Mouse (Mus musculus) hindbrain, embryonic 14.5 days (tissue): ENCODE data around the gene Slit1. TPM values are rescaled to one million over a fixed set of nuclear protein-coding genes. Genes with fewer than 3 reads are reported as not detected.

Source experiments
- ATAC-seq: fragments of 200-750 bp; cut with Nextera tagmentation; 2 replicates; pipeline ENCODE4 v1.8.0; 2017; ENCODE audit warnings: moderate number of reproducible peaks, mild to moderate bottlenecking, moderate TSS enrichment, moderate library complexity; ENCODE audit not compliant: low FRiP score
- DNase-seq: peaks from one replicate; pipeline ENCODE4 v3.0.0-alpha.2; 2015; ENCODE audit warnings: low spot score
- H3K27ac ChIP-seq: fragments of 300-500 bp; sonication (generic); 2 replicates; pipeline ENCODE4 v1.5.1; 2014; ENCODE audit warnings: mild to moderate bottlenecking, moderate library complexity
- H3K27me3 ChIP-seq: fragments of 300-500 bp; sonication (generic); 2 replicates; pipeline ENCODE4 v1.6.1; 2014; ENCODE audit warnings: mild to moderate bottlenecking, low read length, mixed read lengths; ENCODE audit not compliant: control insufficient read depth, insufficient read depth
- H3K36me3 ChIP-seq: fragments of 300-500 bp; sonication (generic); replicated peaks from 2 replicates; pipeline ENCODE4 v1.6.1; 2014; ENCODE audit not compliant: control insufficient read depth, insufficient read depth
- H3K4me1 ChIP-seq: fragments of 300-500 bp; sonication (generic); replicated peaks from 2 replicates; pipeline ENCODE4 v1.6.1; 2014; ENCODE audit warnings: antibody characterized with exemption, low read length, mixed read lengths; ENCODE audit not compliant: control insufficient read depth, insufficient read depth
- H3K4me2 ChIP-seq: fragments of 300-500 bp; sonication (generic); replicated peaks from 2 replicates; pipeline ENCODE4 v1.6.1; 2014; ENCODE audit warnings: mild to moderate bottlenecking, moderate library complexity
- H3K4me3 ChIP-seq: fragments of 300-500 bp; sonication (generic); replicated peaks from 2 replicates; pipeline ENCODE4 v1.5.1; 2014; ENCODE audit warnings: mild to moderate bottlenecking, low read length
- H3K9ac ChIP-seq: fragments of 300-500 bp; sonication (generic); 2 replicates; pipeline ENCODE4 v1.6.1; 2014
- H3K9me3 ChIP-seq: fragments of 300-500 bp; sonication (generic); 2 replicates; pipeline ENCODE4 v1.6.1; 2016; ENCODE audit warnings: low read length; ENCODE audit not compliant: control insufficient read depth
- WGBS: fragments of 180-500 bp; shearing (Covaris S2); extraction: QIAGEN DNeasy Blood & Tissue Kit; methylation state at CpG from one replicate; pipeline ENCODE4 v1.1.7; 2014; 5-methylcytosine and 5-hydroxymethylcytosine counted together
- polyA plus RNA-seq: library from polyadenylated mRNA; unstranded; fragments of >200 nt; fragmentation: Nextera tagmentation; extraction: Ambion mirVana; gene quantifications from 2 replicates; pipeline ENCODE4 v1.2.1, GENCODE M21; 2014

The Slit1 gene
- polyA plus RNA-seq, 1 experiment from 2014 or later: 36.4 TPM

DNA sequence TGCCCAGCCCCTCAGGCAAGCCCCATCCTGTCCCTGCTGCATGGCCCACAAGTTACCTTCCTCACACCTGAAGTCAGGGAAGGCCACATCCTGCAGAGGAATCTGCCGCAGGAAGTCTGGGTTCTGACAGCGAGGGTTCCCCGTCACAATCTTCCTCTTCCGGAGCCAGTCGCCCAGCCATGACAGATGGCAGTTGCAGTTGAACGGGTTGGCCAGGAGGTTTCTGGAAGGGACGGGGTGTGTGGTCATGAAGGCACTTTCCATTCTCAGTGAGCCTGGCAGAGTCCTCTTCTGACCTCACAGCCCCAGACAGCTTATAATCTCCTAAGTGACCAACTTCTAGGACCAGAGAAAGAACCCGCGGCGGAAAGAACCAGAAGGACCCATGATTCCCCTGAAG is 109.4 kb downstream of the Slit1 start:
- Histone ChIP-seq H3K9ac (no peak overlapping the region), H3K4me2 (no peak overlapping the region), H3K27me3 (no peaks in the 10 kb centered on the region), H3K27ac (no peak overlapping the region), H3K4me1 (no peaks in the 10 kb centered on the region), H3K9me3 (no peaks in the 10 kb centered on the region), H3K36me3 (no peaks in the 10 kb centered on the region), H3K4me3 (no peak overlapping the region)
- WGBS: 82% methylated on average over 10 of the region's 10 CpGs
- ATAC-seq (no peak), DNase-seq (no peak)

DNA sequence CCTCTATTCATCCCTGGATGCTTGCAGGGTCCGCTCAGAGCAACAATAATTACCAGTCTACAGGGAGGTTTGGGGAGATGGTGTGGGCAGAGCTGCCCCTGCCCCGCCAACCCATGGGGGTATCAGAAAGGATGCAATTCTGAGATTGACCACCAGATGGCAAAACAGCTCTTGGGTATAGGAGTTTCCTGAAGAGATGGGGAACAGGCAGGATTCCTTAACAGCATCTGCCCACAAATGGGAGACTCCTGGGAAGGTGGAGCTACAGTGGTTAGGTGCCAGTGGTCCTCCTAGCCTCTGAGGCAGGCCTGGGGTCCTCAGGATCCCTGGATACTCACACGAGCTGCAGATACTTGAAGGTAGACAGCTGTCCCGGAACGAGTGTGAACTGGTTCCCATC is 113.9 kb downstream of the Slit1 start:
- Histone ChIP-seq H3K4me3 (no peak overlapping the region), H3K27ac (no peak overlapping the region), H3K4me2 (no peak overlapping the region), H3K27me3 (no peaks in the 10 kb centered on the region), H3K4me1 (no peaks in the 10 kb centered on the region), H3K9ac (no peak overlapping the region), H3K36me3 (peaks cover 16% of the 10 kb centered on the region), H3K9me3 (no peaks in the 10 kb centered on the region)
- 45% methylated on average over 5 of the region's 5 CpGs for WGBS
- ATAC-seq (0 out of 2 replicates have a peak, but pooled peaks have one; percentile 34), DNase-seq (peak; percentile 86)

DNA sequence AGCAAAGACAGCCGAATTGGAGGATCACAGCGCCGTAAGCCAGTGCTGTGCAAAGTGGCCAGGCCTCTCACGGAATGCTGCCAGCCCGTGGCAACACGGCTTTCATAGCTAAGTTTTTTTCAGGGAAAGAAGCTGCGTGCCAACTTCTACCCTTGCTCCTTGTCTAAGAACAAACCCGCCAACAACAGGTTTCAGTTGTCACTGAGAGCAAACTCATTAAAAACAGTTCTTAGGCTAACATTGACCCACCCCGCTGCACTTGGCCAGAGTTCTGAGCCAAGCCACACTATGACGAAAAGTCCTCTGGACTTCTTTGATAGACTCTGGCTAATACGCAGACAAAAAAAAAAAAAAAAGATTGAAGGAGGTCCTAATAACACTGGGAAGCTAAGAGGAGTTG is 114.5 kb downstream of the Slit1 start:
- no peak for DNase-seq

DNA sequence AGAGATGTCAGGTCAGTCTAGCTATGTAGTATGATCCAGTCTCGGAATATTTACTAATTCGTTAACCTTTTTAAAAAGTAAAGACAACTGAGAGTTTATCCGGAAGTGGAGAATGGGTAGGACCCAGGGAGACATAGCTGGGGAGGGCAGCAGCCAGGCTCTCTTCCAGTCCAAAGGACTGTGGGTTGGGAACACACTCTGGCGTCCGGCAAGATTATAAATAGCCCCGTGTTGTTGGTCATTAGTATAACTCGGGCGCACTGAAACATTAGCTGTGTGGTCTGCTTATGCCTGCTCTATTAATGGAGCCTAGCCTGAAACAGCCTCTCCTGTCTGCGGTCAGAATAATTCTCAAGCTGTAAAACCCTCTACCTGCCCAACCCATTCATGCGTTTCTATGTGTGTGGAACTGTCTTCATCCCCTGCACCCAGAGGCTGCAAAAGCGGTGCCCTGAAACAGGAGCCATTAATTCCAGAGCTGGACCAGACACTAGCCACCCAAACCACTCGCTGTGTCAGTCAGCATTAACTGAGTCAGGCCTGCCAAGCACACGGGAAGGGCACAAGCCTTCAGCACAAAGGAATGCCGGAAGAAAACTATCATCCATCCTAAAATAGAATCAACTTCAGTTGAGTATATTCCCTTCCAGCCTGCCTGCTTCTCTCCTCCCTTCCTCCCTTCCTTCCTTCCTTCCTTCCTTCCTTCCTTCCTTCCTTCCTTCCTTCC is 122.9 kb downstream of the Slit1 start:
- WGBS: 83% methylated on average over 14 of the region's 14 CpGs
- H3K4me2 ChIP-seq: no peak overlapping the region
- no peaks in the 10 kb centered on the region for H3K9me3 ChIP-seq
- H3K4me1 ChIP-seq: peaks cover 27% of the 10 kb centered on the region
- no peak overlapping the region for H3K27ac ChIP-seq
- DNase-seq: no peak
- H3K4me3 ChIP-seq: no peak overlapping the region
- no peak overlapping the region for H3K9ac ChIP-seq
- H3K27me3 ChIP-seq: no peaks in the 10 kb centered on the region
- ATAC-seq: no peak
- peaks cover 10% of the 10 kb centered on the region for H3K36me3 ChIP-seq

More for the DNA sequence above, 114.5 kb downstream of the Slit1 start:
- no peaks in the 10 kb centered on the region for H3K4me1 ChIP-seq
- no peak overlapping the region for H3K4me3 ChIP-seq
- no peak overlapping the region for H3K9ac ChIP-seq
- WGBS: 77% methylated on average over 11 of the region's 11 CpGs
- H3K27me3 ChIP-seq: no peaks in the 10 kb centered on the region
- ATAC-seq: no peak
- H3K27ac ChIP-seq: no peak overlapping the region
- H3K9me3 ChIP-seq: no peaks in the 10 kb centered on the region
- H3K4me2 ChIP-seq: no peak overlapping the region
- peaks cover 16% of the 10 kb centered on the region for H3K36me3 ChIP-seq

GRCm38 (mm10) chr19:41618771-41619385 is 124.6 kb downstream of the Slit1 start:
- H3K27ac ChIP-seq: peak overlapping the region; percentile 57; the same call in 1 of the 2 replicates
- no peak overlapping the region for H3K9ac ChIP-seq
- peak; percentile 26; the same call in 1 of the 2 replicates for ATAC-seq

GRCm38 (mm10) chr19:41618153-41618657 is 125.3 kb downstream of the Slit1 start:
- no peaks in the 10 kb centered on the region for H3K27me3 ChIP-seq
- peaks cover 46% of the 10 kb centered on the region for H3K4me1 ChIP-seq
- WGBS: 42% methylated on average over 6 of the region's 6 CpGs
- H3K36me3 ChIP-seq: 0 out of 2 replicates have a peak, but pooled peaks cover 3% of the 10 kb centered on the region
- H3K27ac ChIP-seq: peak overlapping the region; percentile 57; the same call in 1 of the 2 replicates
- H3K9me3 ChIP-seq: no peaks in the 10 kb centered on the region
- no peak overlapping the region for H3K9ac ChIP-seq
- H3K4me2 ChIP-seq: no peak overlapping the region
- ATAC-seq (peak; percentile 58), DNase-seq (peak; percentile 58)
- no peak overlapping the region for H3K4me3 ChIP-seq

More at GRCm38 (mm10) chr19:41618771-41619385, 124.6 kb downstream of the Slit1 start:
- no peak overlapping the region for H3K4me3 ChIP-seq
- no peaks in the 10 kb centered on the region for H3K27me3 ChIP-seq
- 0 out of 2 replicates have a peak, but pooled peaks cover 3% of the 10 kb centered on the region for H3K36me3 ChIP-seq
- peaks cover 41% of the 10 kb centered on the region for H3K4me1 ChIP-seq
- H3K4me2 ChIP-seq: no peak overlapping the region
- no peak for DNase-seq
- whole genome bisulfite sequencing: 43% methylated on average over 19 of the region's 19 CpGs
- no peaks in the 10 kb centered on the region for H3K9me3 ChIP-seq

DNA sequence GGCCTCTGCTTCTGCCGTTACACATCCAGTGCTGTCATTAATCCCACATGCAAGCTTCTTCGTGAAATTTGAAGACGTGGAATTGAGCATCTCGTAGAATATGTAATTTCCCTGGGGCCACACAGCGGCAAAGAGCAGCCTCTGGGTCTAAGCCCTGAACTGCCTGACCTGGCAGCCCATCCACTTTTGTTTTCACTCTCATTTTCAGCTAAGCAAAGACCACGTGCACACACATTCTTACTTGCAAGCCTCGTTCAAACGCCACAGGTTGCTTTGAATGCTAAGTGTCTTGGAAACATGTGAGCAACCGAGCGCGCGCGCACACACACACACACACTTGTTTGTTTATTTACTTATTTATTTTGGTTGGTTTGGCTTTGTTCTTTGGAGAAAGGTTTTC is 126.4 kb downstream of the Slit1 start:
- ATAC-seq: no peak
- Histone ChIP-seq H3K9me3 (no peaks in the 10 kb centered on the region), H3K27me3 (no peaks in the 10 kb centered on the region), H3K9ac (no peak overlapping the region), H3K36me3 (0 out of 2 replicates have a peak, but pooled peaks cover 3% of the 10 kb centered on the region), H3K4me1 (peaks cover 49% of the 10 kb centered on the region), H3K4me3 (no peak overlapping the region), H3K4me2 (no peak overlapping the region), H3K27ac (no peak overlapping the region)
- DNase-seq: no peak
- 66% methylated on average over 13 of the region's 13 CpGs for WGBS

- H3K27me3 ChIP-seq: no peaks in the 10 kb centered on the region
- H3K9me3 ChIP-seq: no peaks in the 10 kb centered on the region
- 0 out of 2 replicates have a peak, but pooled peaks cover 3% of the 10 kb centered on the region for H3K36me3 ChIP-seq
- no peak overlapping the region for H3K4me2 ChIP-seq
- peaks cover 49% of the 10 kb centered on the region for H3K4me1 ChIP-seq
- H3K4me3 ChIP-seq: no peak overlapping the region
- 76% methylated on average over 6 of the region's 6 CpGs for WGBS
- H3K27ac ChIP-seq: no peak overlapping the region
- no peak overlapping the region for H3K9ac ChIP-seq
- no peak for ATAC-seq
- no peak for DNase-seq
Measured at GRCm38 (mm10) chr19:41616274-41616673, 127.2 kb downstream of the Slit1 start.

- Histone ChIP-seq H3K27me3 (no peaks in the 10 kb centered on the region), H3K4me2 (no peak overlapping the region), H3K4me3 (no peak overlapping the region), H3K36me3 (0 out of 2 replicates have a peak, but pooled peaks cover 3% of the 10 kb centered on the region), H3K27ac (peak overlapping the region; percentile 27; the same call in 1 of the 2 replicates), H3K9me3 (no peaks in the 10 kb centered on the region), H3K9ac (no peak overlapping the region), H3K4me1 (peaks cover 49% of the 10 kb centered on the region)
- ATAC-seq: 0 out of 2 replicates have a peak, but pooled peaks have one; percentile 8
- WGBS: 47% methylated on average over 11 of the region's 11 CpGs
- no peak for DNase-seq
Measured at GRCm38 (mm10) chr19:41615606-41616224, 127.8 kb downstream of the Slit1 start.
